10 mouse cellular contexts compared by ENCODE assay signal in the genomic region with DNA sequence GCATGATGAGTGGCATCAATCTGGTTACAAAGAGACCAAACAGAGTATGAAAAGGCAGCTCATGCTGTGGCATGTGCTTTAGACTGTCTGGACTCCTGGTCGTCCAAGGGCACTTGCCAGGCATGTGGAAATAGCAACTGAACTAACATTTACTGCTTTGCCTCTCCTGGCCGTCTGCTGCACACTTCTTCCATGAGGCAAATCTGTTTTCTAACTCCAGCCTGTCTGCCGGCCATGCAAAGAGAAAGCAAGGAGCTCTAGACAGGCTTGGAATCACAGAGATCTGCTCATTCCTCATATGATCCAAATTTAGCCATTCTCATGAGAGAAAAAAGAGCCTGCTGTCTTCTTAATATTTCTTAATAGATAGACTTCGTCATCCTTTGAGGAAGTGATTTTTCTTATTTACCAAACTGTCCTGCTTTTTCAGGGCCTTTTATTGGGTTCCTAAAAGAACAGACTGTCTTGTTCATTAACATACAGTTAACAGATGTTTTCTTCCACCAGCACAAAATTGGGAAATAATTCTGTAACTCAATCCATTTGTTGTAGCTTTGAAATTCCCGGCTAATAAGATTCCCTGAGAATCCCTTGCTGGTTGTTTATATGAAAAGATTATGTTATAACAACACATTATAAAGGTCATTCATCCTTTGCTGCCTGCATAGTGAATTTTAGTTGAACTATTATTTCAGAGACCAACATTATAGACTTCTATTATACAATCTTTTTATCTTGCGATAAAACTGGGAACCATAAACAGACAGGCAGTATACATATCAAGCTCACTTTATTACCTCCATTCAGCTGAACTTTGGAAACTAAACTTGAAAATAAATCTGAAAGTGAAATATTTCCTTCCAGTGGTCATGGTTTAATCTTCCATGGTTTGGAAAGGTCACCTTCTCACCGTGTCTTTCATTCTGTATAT.
DNase-seq lines count a peak whose midpoint lies in the region; ATAC-seq and TF ChIP-seq lines count a peak whose summit lies in the region.
"Had no signal": no experiment of that assay in that cellular context is flagged by ENCODE, and none has a peak within 500 bp of the region (broad histone marks: within the 10 kb centered on the region; RNA-seq: fewer than 3 reads in every experiment).

No protein-coding gene starts in this region.

- no peaks in the 10 kb centered on the region for H3K4me1 ChIP-seq in kidney, embryonic 15.5 days
- H3K4me1 ChIP-seq in kidney, adult 2 months (ENCODE audit: control insufficient read depth, insufficient read depth, low read length): no peaks in the 10 kb centered on the region
- H3K4me1 ChIP-seq: heart, embryonic 15.5 days; midbrain, embryonic 13.5 days had no signal

- H3K9ac ChIP-seq in kidney, embryonic 15.5 days: no peak overlapping the region
- H3K9ac ChIP-seq: heart, embryonic 15.5 days; midbrain, embryonic 13.5 days had no signal

- TF ChIP-seq POLR2A in kidney, adult 2 months (IDR thresholded peaks at IDR 0.05; ENCODE audit: low read depth, low read length): no peak

- H3K27ac ChIP-seq in kidney, embryonic 15.5 days: peak overlapping the region; percentile 70
- no peak overlapping the region for H3K27ac ChIP-seq in kidney, adult 2 months (ENCODE audit: insufficient read depth, low read depth, low read length)
- H3K27ac ChIP-seq: heart, embryonic 15.5 days; midbrain, embryonic 13.5 days had no signal

- DNase-seq in kidney, adult 2 months: no peak
- peak; percentile 3 for DNase-seq in urinary bladder, postnatal 25 days (ENCODE audit: low spot score)
- no peak for DNase-seq in urinary bladder, adult 2 months (ENCODE audit: low spot score)
- DNase-seq in layer of hippocampus, adult 8-10 months (ENCODE audit: low spot score in 2 of 2): peak; percentile 3 to 4
- no peak for DNase-seq in liver
- DNase-seq in frontal cortex, postnatal 36 days (ENCODE audit: low spot score in 2 of 2): no peak
- DNase-seq: thymus, postnatal 4 days had no signal

- no peak for ATAC-seq in kidney, embryonic 15.5 days (replicated peaks; ENCODE audit: low FRiP score)
- ATAC-seq: midbrain, embryonic 13.5 days had no signal

- H3K4me2 ChIP-seq in kidney, embryonic 15.5 days: no peak overlapping the region
- H3K4me2 ChIP-seq: heart, embryonic 15.5 days; midbrain, embryonic 13.5 days had no signal

- TF ChIP-seq CTCF in kidney, adult 2 months (conservative IDR thresholded peaks at IDR 0.05; ENCODE audit: insufficient read depth, insufficient read length, low read depth, low read length): no peak

- 59% methylated on average over 7 of the region's 7 CpGs for WGBS in kidney, embryonic 15.5 days
- whole genome bisulfite sequencing in kidney, adult 2 months: 58% methylated on average over 7 of the region's 7 CpGs

- H3K36me3 ChIP-seq in kidney, embryonic 15.5 days: no peaks in the 10 kb centered on the region
- H3K36me3 ChIP-seq in kidney, adult 2 months (ENCODE audit: control insufficient read depth, insufficient read depth, low read length): no peaks in the 10 kb centered on the region
- H3K36me3 ChIP-seq: heart, embryonic 15.5 days; midbrain, embryonic 13.5 days had no signal

- no peaks in the 10 kb centered on the region for H3K9me3 ChIP-seq in kidney, embryonic 15.5 days (replicated peaks)
- H3K9me3 ChIP-seq: heart, embryonic 15.5 days; midbrain, embryonic 13.5 days had no signal

- H3K4me3 ChIP-seq in kidney, embryonic 15.5 days (replicated peaks): no peak overlapping the region
- no peak overlapping the region for H3K4me3 ChIP-seq in kidney, adult 2 months (ENCODE audit: insufficient read depth, low read depth, low read length)
- H3K4me3 ChIP-seq: heart, embryonic 15.5 days; midbrain, embryonic 13.5 days had no signal

- H3K27me3 ChIP-seq in kidney, embryonic 15.5 days: no peaks in the 10 kb centered on the region
- H3K27me3 ChIP-seq in kidney, adult 2 months (replicated peaks; ENCODE audit: control insufficient read depth, insufficient read depth, low read length): no peaks in the 10 kb centered on the region
- H3K27me3 ChIP-seq: heart, embryonic 15.5 days; midbrain, embryonic 13.5 days had no signal

Comparison
In these comparisons a context has a peak if more than half of its experiments do, and no peak if none do; other contexts are left out.
1. DNase-seq: peak in urinary bladder, postnatal 25 days (single experiment) and layer of hippocampus, adult 8-10 months (2 of 2); none in kidney, adult 2 months (single experiment), urinary bladder, adult 2 months (single experiment), liver (single experiment) and frontal cortex, postnatal 36 days (0 of 2).